ENCODE assay signal across 18 mouse cellular contexts in genomic region chr19:10781641-10782040, GRCm38 (mm10). TPM values are rescaled to one million over a fixed set of nuclear protein-coding genes. Genes with fewer than 3 reads are reported as not detected.
DNase-seq lines count a peak whose midpoint lies in the region; ATAC-seq lines count a peak whose summit lies in the region.
"Had no signal": no experiment of that assay in that cellular context is flagged by ENCODE, and none has a peak within 500 bp of the region (broad histone marks: within the 10 kb centered on the region; RNA-seq: fewer than 3 reads in every experiment).

No protein-coding gene starts in this region.

- DNase-seq in heart, adult 8-10 months (ENCODE audit: low spot score), result peak; percentile 36
- DNase-seq in right cerebral cortex, adult 18-20 months, result peak; percentile 67
- no peak for DNase-seq in right cerebral cortex, postnatal 14 days
- DNase-seq in CD4-positive, CD25-positive, alpha-beta regulatory T cell, adult 2 months (ENCODE audit: low read depth, low spot score), result peak; percentile 61
- DNase-seq in adrenal gland, adult 2 months, result no peak
- DNase-seq: adrenal gland, postnatal 25 days; cerebellum, adult 18-20 months; forebrain, postnatal 0 days; heart, postnatal 10 days; kidney, postnatal 4 days; liver, embryonic 13.5 days; lung, postnatal 14 days; midbrain, embryonic 14.5 days had no signal

- no peak for ATAC-seq in heart, embryonic 12.5 days (ENCODE audit: insufficient number of reproducible peaks, low FRiP score)
- ATAC-seq in inflammation-experienced regulatory T-cells, adult 6 months, result peak; percentile 49
- no peak for ATAC-seq in forebrain, embryonic 16.5 days
- ATAC-seq: forebrain, postnatal 0 days; intestine, embryonic 16.5 days had no signal

- no peaks in the 10 kb centered on the region for H3K27me3 ChIP-seq in heart, embryonic 12.5 days (replicated peaks)
- no peaks in the 10 kb centered on the region for H3K27me3 ChIP-seq in forebrain, embryonic 16.5 days (replicated peaks; ENCODE audit: control insufficient read depth, insufficient read depth, low read length)
- H3K27me3 ChIP-seq: liver, embryonic 13.5 days; neural tube, embryonic 13.5 days had no signal

- H3K4me2 ChIP-seq in heart, embryonic 12.5 days, result no peak overlapping the region
- no peak overlapping the region for H3K4me2 ChIP-seq in forebrain, embryonic 16.5 days (ENCODE audit: low read length)
- H3K4me2 ChIP-seq: liver, embryonic 13.5 days; neural tube, embryonic 13.5 days had no signal

- H3K9ac ChIP-seq in heart, embryonic 12.5 days, result no peak overlapping the region
- no peak overlapping the region for H3K9ac ChIP-seq in forebrain, embryonic 16.5 days (replicated peaks; ENCODE audit: low read depth, low read length)
- H3K9ac ChIP-seq: forebrain, postnatal 0 days; liver, embryonic 13.5 days; neural tube, embryonic 13.5 days had no signal

- no peak overlapping the region for H3K27ac ChIP-seq in heart, embryonic 12.5 days (ENCODE audit: poor library complexity, severe bottlenecking)
- H3K27ac ChIP-seq in forebrain, embryonic 16.5 days (ENCODE audit: low read length), result no peak overlapping the region
- H3K27ac ChIP-seq: liver, embryonic 13.5 days; neural tube, embryonic 13.5 days had no signal

- H3K9me3 ChIP-seq in heart, embryonic 12.5 days (replicated peaks), result no peaks in the 10 kb centered on the region
- H3K9me3 ChIP-seq in forebrain, embryonic 16.5 days (ENCODE audit: control insufficient read depth, low read length), result no peaks in the 10 kb centered on the region
- H3K9me3 ChIP-seq: liver, embryonic 13.5 days; neural tube, embryonic 13.5 days had no signal

- 61% methylated on average over 4 of the region's 4 CpGs for WGBS in heart, embryonic 12.5 days
- WGBS in forebrain, embryonic 16.5 days, result 83% methylated on average over 4 of the region's 4 CpGs

- peaks cover 20% of the 10 kb centered on the region for H3K4me1 ChIP-seq in heart, embryonic 12.5 days (replicated peaks)
- H3K4me1 ChIP-seq in forebrain, embryonic 16.5 days (replicated peaks; ENCODE audit: control insufficient read depth, insufficient read depth, low read length), result peaks cover 10% of the 10 kb centered on the region; the same call in 1 of the 2 replicates
- H3K4me1 ChIP-seq: liver, embryonic 13.5 days; neural tube, embryonic 13.5 days had no signal

- no peaks in the 10 kb centered on the region for H3K36me3 ChIP-seq in heart, embryonic 12.5 days
- H3K36me3 ChIP-seq in forebrain, embryonic 16.5 days (ENCODE audit: control insufficient read depth, insufficient read depth), result no peaks in the 10 kb centered on the region
- H3K36me3 ChIP-seq: liver, embryonic 13.5 days; neural tube, embryonic 13.5 days had no signal

- no peak overlapping the region for H3K4me3 ChIP-seq in heart, embryonic 12.5 days
- H3K4me3 ChIP-seq in forebrain, embryonic 16.5 days (replicated peaks; ENCODE audit: low read length), result no peak overlapping the region
- H3K4me3 ChIP-seq: liver, embryonic 13.5 days; neural tube, embryonic 13.5 days had no signal

RNA-seq across cellular contexts. Expression of gene Cd5, which starts 42.8 kb away (rescaled TPM):
- total RNA-seq in heart, adult 8-10 months (2022), result under 1 TPM; 0.16 to 0.26 (median 0.21) TPM
- 0.19 and 0.55 TPM in 2 replicates for polyA plus RNA-seq in heart, embryonic 12.5 days (2016; fragmentation: Nextera tagmentation; extraction: Ambion mirVana)
- 100 to 1,000 TPM; 355 to 487 (median 480) TPM for polyA plus RNA-seq in inflammation-experienced regulatory T-cells, adult 6 months (2017; shearing (Covaris generic))
- under 1 TPM; 0.10 to 0.14 TPM for total RNA-seq in adrenal gland, adult 2 months (2021)
- polyA plus RNA-seq in adrenal gland, adult 2 months (2012; rRNA removed), result 0.15 and 0.26 TPM in 2 replicates
- polyA plus RNA-seq in forebrain, embryonic 16.5 days (2015; fragmentation: Nextera tagmentation; extraction: Ambion mirVana), result 0.06 and 0.10 TPM in 2 replicates
- polyA plus RNA-seq: intestine, embryonic 16.5 days; liver, embryonic 13.5 days had no signal

RNA-seq across cellular contexts. Expression of gene Cd6, which starts 48.2 kb away (rescaled TPM):
- total RNA-seq in heart, adult 8-10 months (2022), result under 1 TPM in 1 of 4 experiments, not detected in 3; 0.37 TPM
- polyA plus RNA-seq in heart, embryonic 12.5 days (2016; fragmentation: Nextera tagmentation; extraction: Ambion mirVana), result not detected in 2 replicates
- 100 to 1,000 TPM; 356 to 569 (median 520) TPM for polyA plus RNA-seq in inflammation-experienced regulatory T-cells, adult 6 months (2017; shearing (Covaris generic))
- not detected for total RNA-seq in adrenal gland, adult 2 months (2021)
- 0.28 and 0.34 TPM in 2 replicates for polyA plus RNA-seq in adrenal gland, adult 2 months (2012; rRNA removed)
- not detected in 2 replicates for polyA plus RNA-seq in forebrain, embryonic 16.5 days (2015; fragmentation: Nextera tagmentation; extraction: Ambion mirVana)
- total RNA-seq: adrenal gland, postnatal 25 days; forebrain, postnatal 0 days had no signal
- polyA plus RNA-seq: midbrain, embryonic 14.5 days; neural tube, embryonic 13.5 days had no signal

RNA-seq across cellular contexts. Expression of gene Slc15a3, which starts 57.9 kb away (rescaled TPM):
- total RNA-seq in heart, adult 8-10 months (2022), result 1 to 10 TPM; 1.7 to 2.7 (median 2.1) TPM
- polyA plus RNA-seq in heart, embryonic 12.5 days (2016; fragmentation: Nextera tagmentation; extraction: Ambion mirVana), result 0.23 and 0.41 TPM in 2 replicates
- polyA plus RNA-seq in inflammation-experienced regulatory T-cells, adult 6 months (2017; shearing (Covaris generic)), result 10 to 100 TPM in 1 of 3 experiments, 1 to 10 TPM in 2; 3.2 to 16.7 (median 3.3) TPM
- total RNA-seq in adrenal gland, adult 2 months (2021), result 1 to 10 TPM; 3.6 to 6.4 TPM
- 10.0 and 10.3 TPM in 2 replicates for polyA plus RNA-seq in adrenal gland, adult 2 months (2012; rRNA removed)
- 0.25 and 0.57 TPM in 2 replicates for polyA plus RNA-seq in forebrain, embryonic 16.5 days (2015; fragmentation: Nextera tagmentation; extraction: Ambion mirVana)

Comparison
In these comparisons a context has a peak if more than half of its experiments do, and no peak if none do; other contexts are left out.
1. DNase-seq: peak in heart, adult 8-10 months (single experiment), right cerebral cortex, adult 18-20 months (single experiment) and CD4-positive, CD25-positive, alpha-beta regulatory T cell, adult 2 months (single experiment); none in right cerebral cortex, postnatal 14 days (single experiment) and adrenal gland, adult 2 months (single experiment).
2. RNA of gene Cd5, which starts 42.8 kb away (polyA plus RNA-seq): 355 to 487 TPM in inflammation-experienced regulatory T-cells, adult 6 months; 0.19 to 0.55 TPM in heart, embryonic 12.5 days, 0.15 to 0.26 TPM in adrenal gland, adult 2 months and 0.06 to 0.10 TPM in forebrain, embryonic 16.5 days; every median in the first group is over 100 times any median in the second.
3. RNA of gene Cd6, which starts 48.2 kb away (polyA plus RNA-seq): 356 to 569 TPM in inflammation-experienced regulatory T-cells, adult 6 months; 0.28 to 0.34 TPM in adrenal gland, adult 2 months, not detected in heart, embryonic 12.5 days and not detected in forebrain, embryonic 16.5 days; every median in the first group is over 100 times any median in the second.